Mouse (Mus musculus): ENCODE data around the gene Tnni2. TPM values are rescaled to one million over a fixed set of nuclear protein-coding genes. Genes with fewer than 3 reads are reported as not detected.

Tnni2 gene
- polyA plus RNA-seq, 1 experiment from 2014 or later, result not detected

DNA sequence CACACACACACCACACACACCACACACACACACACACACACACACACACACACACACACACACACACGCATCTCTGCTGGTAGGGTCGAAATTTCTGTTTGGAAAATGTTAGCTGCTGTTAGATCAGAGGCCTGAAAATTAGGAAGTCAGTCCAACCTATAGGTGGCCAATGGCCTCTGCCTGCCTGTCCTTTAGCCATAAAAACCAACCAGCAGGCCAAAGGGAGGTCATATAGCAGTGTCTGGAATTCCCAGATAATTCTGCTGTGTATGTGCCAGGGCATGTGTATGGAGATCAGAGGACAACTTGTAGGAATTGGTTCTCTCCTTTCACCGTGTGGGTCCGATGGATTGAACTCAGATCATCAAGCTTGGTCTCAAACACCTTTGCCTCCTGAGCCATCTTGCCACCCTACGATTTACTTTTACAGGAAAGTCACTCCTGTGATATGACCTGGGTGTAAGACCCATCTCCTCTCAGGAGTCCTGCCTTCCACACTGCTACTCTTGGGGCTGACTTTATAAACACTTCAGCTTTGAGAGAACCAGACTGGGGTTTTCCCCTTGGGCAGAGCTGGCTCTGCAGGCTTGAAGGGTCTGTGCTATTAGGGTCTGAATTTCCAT lies 17.2 kb downstream of the Tnni2 start:
- no peaks in the 10 kb centered on the region for H3K27me3 ChIP-seq (ENCODE audit: control insufficient read depth, insufficient read depth, low read length)
- H3K27ac ChIP-seq (replicated peaks; ENCODE audit: low read depth, low read length), result no peak overlapping the region
- no peak overlapping the region for H3K4me2 ChIP-seq (ENCODE audit: low read length)
- no peak overlapping the region for H3K4me3 ChIP-seq (replicated peaks; ENCODE audit: low read depth, low read length)
- H3K36me3 ChIP-seq (ENCODE audit: control insufficient read depth, insufficient read depth, low read length), result no peaks in the 10 kb centered on the region
- no peak overlapping the region for H3K9ac ChIP-seq (replicated peaks; ENCODE audit: low read length)
- H3K4me1 ChIP-seq (ENCODE audit: control insufficient read depth, insufficient read depth, low read length), result peaks cover 10% of the 10 kb centered on the region; the same call in 1 of the 2 replicates
- no peak for DNase-seq
- H3K9me3 ChIP-seq (ENCODE audit: control insufficient read depth, low read length), result no peaks in the 10 kb centered on the region
- 91% methylated on average over 5 of the region's 5 CpGs for WGBS
- no peak for ATAC-seq (ENCODE audit: low FRiP score, low TSS enrichment)

DNA sequence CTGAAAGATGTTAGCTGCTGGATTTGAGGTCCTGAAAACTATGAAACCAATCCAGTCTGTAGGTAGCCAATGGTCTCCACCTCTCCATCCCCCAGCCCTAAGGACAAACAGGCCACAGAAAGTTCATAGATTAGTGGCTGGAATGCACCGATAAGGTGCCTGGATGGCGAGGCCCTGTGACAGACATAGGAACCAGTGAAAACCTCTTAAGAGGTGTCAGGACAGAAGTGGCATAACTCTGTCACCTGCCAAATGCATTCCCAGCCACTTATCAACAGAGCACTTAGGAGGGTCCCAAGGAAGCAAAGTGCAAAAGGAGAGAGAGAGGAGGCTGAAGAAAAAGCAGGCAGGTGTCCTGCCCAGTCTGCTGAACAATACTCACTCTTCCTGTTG lies 17.7 kb downstream of the Tnni2 start:
- peaks cover 10% of the 10 kb centered on the region; the same call in 1 of the 2 replicates for H3K4me1 ChIP-seq (ENCODE audit: control insufficient read depth, insufficient read depth, low read length)
- DNase-seq, result no peak
- WGBS, result 97% methylated on average over 2 of the region's 2 CpGs
- H3K4me3 ChIP-seq (replicated peaks; ENCODE audit: low read depth, low read length), result no peak overlapping the region
- H3K36me3 ChIP-seq (ENCODE audit: control insufficient read depth, insufficient read depth, low read length), result no peaks in the 10 kb centered on the region
- ATAC-seq (ENCODE audit: low FRiP score, low TSS enrichment), result no peak
- no peak overlapping the region for H3K27ac ChIP-seq (replicated peaks; ENCODE audit: low read depth, low read length)
- no peaks in the 10 kb centered on the region for H3K27me3 ChIP-seq (ENCODE audit: control insufficient read depth, insufficient read depth, low read length)
- H3K4me2 ChIP-seq (ENCODE audit: low read length), result no peak overlapping the region
- no peaks in the 10 kb centered on the region for H3K9me3 ChIP-seq (ENCODE audit: control insufficient read depth, low read length)
- H3K9ac ChIP-seq (replicated peaks; ENCODE audit: low read length), result no peak overlapping the region

DNA sequence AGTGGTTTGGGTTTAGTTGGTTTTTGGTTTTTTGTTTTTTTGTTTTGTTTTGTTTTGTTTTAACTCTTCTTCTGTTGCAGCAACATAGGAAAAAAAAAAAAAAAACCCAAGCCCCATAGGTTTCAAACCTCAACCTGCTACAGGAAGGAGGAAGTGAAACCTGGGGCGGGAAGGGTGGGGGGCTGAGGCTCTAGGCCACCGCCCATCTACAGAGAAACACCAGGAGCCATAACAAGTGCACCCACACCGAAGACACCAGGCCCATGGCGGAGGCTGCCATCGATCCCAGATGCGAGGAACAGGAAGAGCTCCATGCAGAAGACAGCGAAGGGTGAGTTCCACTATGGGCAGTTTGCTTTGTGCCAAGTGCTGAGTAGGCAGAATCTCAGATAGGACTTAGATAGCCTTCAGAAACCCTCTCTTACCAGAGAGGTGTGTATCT lies 19.0 kb downstream of the Tnni2 start, which contains the start of gene Lsp1:
Gene Lsp1 (plus strand): TSS at position 174 of the 442 bp plus-strand sequence.
- no peaks in the 10 kb centered on the region for H3K27me3 ChIP-seq (ENCODE audit: control insufficient read depth, insufficient read depth, low read length)
- no peak within 1 kb of the TSS for H3K4me2 ChIP-seq (ENCODE audit: low read length)
- ATAC-seq (ENCODE audit: low FRiP score, low TSS enrichment), result no peak
- H3K4me1 ChIP-seq (ENCODE audit: control insufficient read depth, insufficient read depth, low read length), result peaks cover 10% of the 10 kb centered on the region; the same call in 1 of the 2 replicates
- H3K9ac ChIP-seq (replicated peaks; ENCODE audit: low read length), result no peak within 1 kb of the TSS
- no peak within 1 kb of the TSS for H3K4me3 ChIP-seq (replicated peaks; ENCODE audit: low read depth, low read length)
- DNase-seq, result no peak
- no peak within 1 kb of the TSS for H3K27ac ChIP-seq (replicated peaks; ENCODE audit: low read depth, low read length)
- no peaks in the 10 kb centered on the region for H3K36me3 ChIP-seq (ENCODE audit: control insufficient read depth, insufficient read depth, low read length)
- 91% methylated on average over 7 of the region's 7 CpGs for WGBS
- no peaks in the 10 kb centered on the region for H3K9me3 ChIP-seq (ENCODE audit: control insufficient read depth, low read length)

DNA sequence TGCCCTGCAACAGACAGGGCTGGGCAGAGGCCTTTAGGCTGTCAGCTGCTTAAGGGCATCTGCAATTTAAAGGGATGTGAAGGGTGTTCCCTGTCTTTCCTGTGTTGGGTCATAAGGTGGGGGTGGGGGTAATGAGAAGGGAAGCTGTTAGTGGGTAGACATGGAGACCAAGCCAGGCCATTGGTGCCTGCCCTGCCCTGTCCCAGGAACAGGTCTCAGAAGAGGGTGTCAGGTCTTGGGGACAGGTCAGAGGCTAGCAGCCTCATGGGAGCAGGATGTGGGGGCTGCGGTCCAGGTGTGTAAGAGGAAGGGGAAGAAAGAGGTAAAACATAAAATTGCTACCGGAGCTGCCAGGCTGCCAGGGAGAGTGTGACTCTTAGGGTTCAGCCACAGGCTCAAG lies 19.8 kb downstream of the Tnni2 start:
- Histone ChIP-seq H3K27ac (replicated peaks; ENCODE audit: low read depth, low read length) (no peak overlapping the region), H3K9ac (replicated peaks; ENCODE audit: low read length) (no peak overlapping the region), H3K9me3 (ENCODE audit: control insufficient read depth, low read length) (no peaks in the 10 kb centered on the region)

DNA sequence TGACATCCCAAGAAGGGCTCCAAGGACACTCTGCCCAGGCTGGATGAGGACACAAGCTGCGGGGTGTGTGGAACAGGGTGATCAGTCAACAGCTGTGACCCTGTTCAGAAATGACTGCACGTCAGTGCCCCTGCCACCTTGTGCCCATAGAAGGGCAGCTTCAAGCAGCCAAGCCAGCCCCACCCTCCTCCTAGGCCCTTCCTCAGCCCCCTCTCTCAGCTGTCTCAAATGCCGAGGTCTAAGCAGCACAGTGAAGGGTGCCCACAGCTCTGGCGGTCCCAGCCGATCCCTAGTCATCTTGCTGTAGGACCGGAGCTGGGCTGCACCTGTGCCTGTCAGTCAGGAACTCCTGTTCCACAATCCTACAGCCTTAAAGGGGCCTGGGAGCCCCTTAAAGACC lies 20.6 kb downstream of the Tnni2 start:
- no peaks in the 10 kb centered on the region for H3K9me3 ChIP-seq (ENCODE audit: control insufficient read depth, low read length)
- WGBS, result 87% methylated on average over 6 of the region's 6 CpGs
- DNase-seq, result no peak
- no peaks in the 10 kb centered on the region for H3K27me3 ChIP-seq (ENCODE audit: control insufficient read depth, insufficient read depth, low read length)
- H3K9ac ChIP-seq (replicated peaks; ENCODE audit: low read length), result no peak overlapping the region
- no peaks in the 10 kb centered on the region for H3K36me3 ChIP-seq (ENCODE audit: control insufficient read depth, insufficient read depth, low read length)
- no peak for ATAC-seq (ENCODE audit: low FRiP score, low TSS enrichment)
- H3K27ac ChIP-seq (replicated peaks; ENCODE audit: low read depth, low read length), result no peak overlapping the region
- peaks cover 4% of the 10 kb centered on the region; the same call in 1 of the 2 replicates for H3K4me1 ChIP-seq (ENCODE audit: control insufficient read depth, insufficient read depth, low read length)
- no peak overlapping the region for H3K4me3 ChIP-seq (replicated peaks; ENCODE audit: low read depth, low read length)
- no peak overlapping the region for H3K4me2 ChIP-seq (ENCODE audit: low read length)

More for the DNA sequence above, 19.8 kb downstream of the Tnni2 start:
- H3K36me3 ChIP-seq (ENCODE audit: control insufficient read depth, insufficient read depth, low read length), result no peaks in the 10 kb centered on the region
- WGBS, result 97% methylated on average over 2 of the region's 2 CpGs
- H3K27me3 ChIP-seq (ENCODE audit: control insufficient read depth, insufficient read depth, low read length), result no peaks in the 10 kb centered on the region
- H3K4me3 ChIP-seq (replicated peaks; ENCODE audit: low read depth, low read length), result no peak overlapping the region
- no peak for DNase-seq
- no peak for ATAC-seq (ENCODE audit: low FRiP score, low TSS enrichment)
- H3K4me1 ChIP-seq (ENCODE audit: control insufficient read depth, insufficient read depth, low read length), result peaks cover 10% of the 10 kb centered on the region; the same call in 1 of the 2 replicates
- no peak overlapping the region for H3K4me2 ChIP-seq (ENCODE audit: low read length)

DNA sequence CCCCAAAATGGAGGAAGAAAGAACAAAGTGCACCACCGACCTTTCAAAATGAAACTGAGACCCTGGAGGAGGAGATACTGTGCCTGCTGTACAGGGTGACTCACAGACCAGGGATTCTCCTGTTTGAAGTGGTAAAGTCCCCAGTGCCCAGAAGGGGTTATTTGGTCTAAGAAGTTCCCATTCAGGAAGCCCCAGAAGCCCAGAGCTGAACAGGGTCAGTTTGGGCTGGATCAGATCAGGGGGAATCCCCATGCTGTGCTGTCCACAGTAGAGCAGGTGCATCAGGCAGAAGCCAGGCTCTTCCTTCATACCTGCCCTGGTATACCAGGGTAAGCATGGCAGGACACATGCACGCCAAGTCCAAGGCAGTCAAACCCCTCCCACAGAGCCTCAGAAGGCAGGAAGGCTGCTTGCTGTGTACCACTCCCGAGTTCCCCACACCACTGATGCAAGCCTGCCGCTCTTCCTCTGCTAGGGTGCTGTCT lies 21.0 kb downstream of the Tnni2 start:
- H3K4me3 ChIP-seq (replicated peaks; ENCODE audit: low read depth, low read length), result no peak overlapping the region
- H3K9ac ChIP-seq (replicated peaks; ENCODE audit: low read length), result no peak overlapping the region
- 78% methylated on average over 4 of the region's 4 CpGs for WGBS
- H3K4me1 ChIP-seq (ENCODE audit: control insufficient read depth, insufficient read depth, low read length), result no peaks in the 10 kb centered on the region
- H3K27ac ChIP-seq (replicated peaks; ENCODE audit: low read depth, low read length), result no peak overlapping the region
- no peaks in the 10 kb centered on the region for H3K36me3 ChIP-seq (ENCODE audit: control insufficient read depth, insufficient read depth, low read length)
- ATAC-seq (ENCODE audit: low FRiP score, low TSS enrichment) (no peak), DNase-seq (no peak)
- no peak overlapping the region for H3K4me2 ChIP-seq (ENCODE audit: low read length)
- H3K9me3 ChIP-seq (ENCODE audit: control insufficient read depth, low read length), result no peaks in the 10 kb centered on the region
- H3K27me3 ChIP-seq (ENCODE audit: control insufficient read depth, insufficient read depth, low read length), result no peaks in the 10 kb centered on the region

DNA sequence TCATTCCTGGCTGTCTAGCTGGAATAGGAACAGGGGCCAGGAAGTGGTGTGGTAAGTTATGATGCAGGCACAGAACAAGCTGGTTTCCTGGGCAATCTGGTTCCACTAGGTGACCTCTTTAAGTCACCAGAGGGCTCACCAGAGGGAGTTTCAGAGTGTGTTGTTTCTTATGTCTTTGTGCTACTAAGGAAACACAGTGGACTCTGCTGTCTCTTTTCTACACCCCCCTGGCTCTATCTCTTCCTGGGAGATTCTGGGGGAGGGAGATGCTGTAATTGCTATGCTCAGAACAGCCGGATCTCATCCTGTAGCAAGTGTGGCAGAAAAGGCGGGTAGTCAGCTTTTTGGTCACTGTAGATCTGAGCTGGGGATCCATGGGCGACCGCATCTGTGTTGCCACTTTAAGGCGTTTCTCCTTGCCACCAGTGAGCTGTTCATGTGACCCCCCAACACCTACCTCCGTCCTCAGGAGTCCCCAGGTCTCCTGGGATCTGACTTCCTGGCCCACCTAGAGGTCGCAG lies 28.6 kb downstream of the Tnni2 start:
- ATAC-seq (ENCODE audit: low FRiP score, low TSS enrichment) (no peak), DNase-seq (no peak)
- H3K9ac ChIP-seq (replicated peaks; ENCODE audit: low read length), result no peak overlapping the region
- H3K27ac ChIP-seq (replicated peaks; ENCODE audit: low read depth, low read length), result no peak overlapping the region
- H3K4me3 ChIP-seq (replicated peaks; ENCODE audit: low read depth, low read length), result no peak overlapping the region
- H3K4me1 ChIP-seq (ENCODE audit: control insufficient read depth, insufficient read depth, low read length), result no peaks in the 10 kb centered on the region
- no peaks in the 10 kb centered on the region for H3K27me3 ChIP-seq (ENCODE audit: control insufficient read depth, insufficient read depth, low read length)
- H3K9me3 ChIP-seq (ENCODE audit: control insufficient read depth, low read length), result no peaks in the 10 kb centered on the region
- H3K4me2 ChIP-seq (ENCODE audit: low read length), result no peak overlapping the region
- WGBS, result 87% methylated on average over 7 of the region's 7 CpGs
- H3K36me3 ChIP-seq (ENCODE audit: control insufficient read depth, insufficient read depth, low read length), result no peaks in the 10 kb centered on the region

DNA sequence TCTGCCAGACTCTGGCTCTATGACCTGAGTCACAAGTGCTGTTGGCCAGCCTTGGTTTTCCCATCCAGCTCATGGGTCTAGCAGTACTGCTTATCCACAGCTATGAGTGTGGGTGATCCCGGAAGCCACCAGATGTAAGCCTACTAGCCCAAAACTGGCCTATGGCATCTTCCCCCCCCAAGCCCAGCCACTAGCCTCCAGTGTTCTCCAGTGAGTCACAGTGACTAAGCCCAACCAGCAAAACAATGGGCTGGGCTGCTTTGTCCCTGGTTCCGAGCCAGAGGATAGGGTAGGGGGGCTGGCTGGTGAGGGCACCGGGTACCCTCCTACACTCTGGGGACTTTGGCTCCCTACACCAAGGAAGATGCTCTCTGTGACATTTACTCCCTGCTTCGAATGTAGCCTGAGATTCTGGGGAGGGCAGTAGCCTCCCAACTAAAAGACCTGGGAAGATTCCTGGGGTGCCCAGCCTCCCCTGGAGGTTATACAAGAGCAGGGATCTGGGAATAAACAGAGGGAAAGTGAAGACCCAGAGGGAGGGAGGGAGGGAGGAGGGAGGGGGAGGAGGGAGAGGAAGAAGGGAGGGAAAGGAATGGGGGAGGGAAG lies 29.3 kb downstream of the Tnni2 start:
- Histone ChIP-seq H3K27me3 (ENCODE audit: control insufficient read depth, insufficient read depth, low read length) (no peaks in the 10 kb centered on the region), H3K4me2 (ENCODE audit: low read length) (no peak overlapping the region), H3K36me3 (ENCODE audit: control insufficient read depth, insufficient read depth, low read length) (no peaks in the 10 kb centered on the region), H3K9ac (replicated peaks; ENCODE audit: low read length) (no peak overlapping the region), H3K4me1 (ENCODE audit: control insufficient read depth, insufficient read depth, low read length) (no peaks in the 10 kb centered on the region), H3K4me3 (replicated peaks; ENCODE audit: low read depth, low read length) (no peak overlapping the region), H3K9me3 (ENCODE audit: control insufficient read depth, low read length) (no peaks in the 10 kb centered on the region), H3K27ac (replicated peaks; ENCODE audit: low read depth, low read length) (no peak overlapping the region)
- 23% methylated on average over 4 of the region's 4 CpGs for WGBS
- ATAC-seq (ENCODE audit: low FRiP score, low TSS enrichment) (no peak), DNase-seq (peak; percentile 36)

Measured in midbrain, embryonic 14.5 days (tissue).